Mouse (Mus musculus): ENCODE data around the gene Wipf1.

The Wipf1 gene

DNA sequence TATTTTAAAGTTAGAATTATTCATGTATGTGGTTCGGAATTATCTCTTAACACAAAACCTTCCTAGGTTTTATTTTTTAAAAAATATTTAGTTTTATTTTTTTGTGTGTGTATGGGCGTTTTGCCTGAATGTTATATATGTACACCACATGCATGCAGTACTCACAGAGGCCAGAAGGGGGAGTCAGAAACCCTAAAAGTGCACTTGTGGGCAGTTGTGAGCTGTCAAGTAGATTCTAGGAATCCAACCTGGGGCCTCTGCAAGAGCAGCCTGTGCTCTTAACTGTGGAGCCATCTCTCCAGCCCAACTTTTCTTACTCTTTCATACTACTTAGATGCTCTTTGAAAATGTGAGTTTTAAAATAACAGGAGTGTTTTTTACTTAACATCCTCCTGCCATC is 57.4 kb downstream of the Wipf1 start:
- CTCF ChIA-PET, result interaction anchor here (0.8 to 0.9 kb wide), 2 partner anchors 13 to 423 kb away, joined by 4 to 5 read pairs; no protein-coding TSS in a partner anchor

DNA sequence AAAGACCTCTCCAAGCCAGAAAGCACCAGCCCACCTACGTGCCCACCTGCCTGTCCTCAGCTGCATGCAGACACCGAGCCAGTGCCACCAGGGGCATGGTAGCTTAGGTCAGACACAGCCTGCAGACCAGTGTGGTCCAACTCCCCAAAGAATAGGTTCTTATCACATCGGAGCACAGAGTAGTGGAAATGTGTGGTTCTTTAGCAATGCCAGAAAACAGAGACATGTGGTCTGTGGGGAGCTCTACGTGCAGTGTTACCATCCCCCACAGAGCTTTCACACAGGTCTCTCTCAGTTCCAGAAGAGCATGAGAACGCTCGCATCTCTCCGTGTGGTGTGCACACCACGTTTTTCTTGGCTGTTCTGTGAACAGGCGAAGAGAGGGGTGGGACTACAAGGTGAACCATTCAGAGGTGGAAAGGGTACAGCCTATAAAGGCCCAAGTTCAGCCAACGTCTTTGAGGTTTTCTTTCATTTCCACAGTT is 59.3 kb downstream of the Wipf1 start:
- CTCF ChIA-PET, result interaction anchor here (1.0 kb wide), 1 partner anchor 9 kb away, joined by 3 read pairs; no protein-coding TSS in a partner anchor

DNA sequence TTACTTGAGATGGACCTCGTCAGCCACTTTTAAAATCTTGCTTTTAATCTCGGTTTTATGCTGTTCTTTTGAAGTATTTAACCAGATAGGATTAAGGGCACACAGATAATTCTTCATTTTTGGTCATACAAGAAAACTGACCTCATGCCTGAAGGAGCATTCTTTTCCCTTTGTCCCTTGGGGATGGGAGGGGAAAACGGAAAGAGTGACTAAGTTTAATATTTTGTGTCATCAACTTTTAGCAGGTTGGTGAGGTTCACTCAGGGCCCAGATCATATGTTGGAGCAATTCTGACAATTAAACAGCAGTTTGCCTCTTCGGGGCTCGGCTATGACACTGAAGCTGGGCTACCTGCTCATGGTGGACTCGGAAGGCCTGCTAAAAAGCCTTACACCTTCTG is 60.0 kb downstream of the Wipf1 start:
- CTCF ChIA-PET, result interaction anchor here (1.0 kb wide), 1 partner anchor 10 kb away, joined by 3 read pairs; no protein-coding TSS in a partner anchor

DNA sequence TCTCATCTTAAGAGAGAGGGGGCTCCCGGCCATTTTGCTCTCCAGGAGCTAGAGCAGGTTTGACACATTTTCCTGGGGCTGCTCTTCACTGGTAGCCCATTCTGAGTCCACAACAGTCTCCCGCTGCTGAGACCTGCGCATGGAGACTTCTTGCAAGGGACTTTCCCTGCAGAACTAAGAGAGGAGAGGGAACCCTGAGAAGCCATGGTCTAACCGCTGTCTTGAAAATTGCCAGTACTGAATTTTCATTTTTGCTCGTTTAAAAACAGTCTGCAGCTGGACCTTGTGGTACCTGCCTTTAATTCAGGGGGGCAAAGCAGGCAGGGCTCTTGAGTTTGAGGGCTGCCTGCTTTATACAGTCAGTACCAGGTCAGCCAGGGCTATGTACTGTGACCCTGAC is 60.5 kb downstream of the Wipf1 start:
- CTCF ChIA-PET, result interaction anchor here (0.7 kb wide), 1 partner anchor 1928 kb away, joined by 3 read pairs; no protein-coding TSS in a partner anchor

DNA sequence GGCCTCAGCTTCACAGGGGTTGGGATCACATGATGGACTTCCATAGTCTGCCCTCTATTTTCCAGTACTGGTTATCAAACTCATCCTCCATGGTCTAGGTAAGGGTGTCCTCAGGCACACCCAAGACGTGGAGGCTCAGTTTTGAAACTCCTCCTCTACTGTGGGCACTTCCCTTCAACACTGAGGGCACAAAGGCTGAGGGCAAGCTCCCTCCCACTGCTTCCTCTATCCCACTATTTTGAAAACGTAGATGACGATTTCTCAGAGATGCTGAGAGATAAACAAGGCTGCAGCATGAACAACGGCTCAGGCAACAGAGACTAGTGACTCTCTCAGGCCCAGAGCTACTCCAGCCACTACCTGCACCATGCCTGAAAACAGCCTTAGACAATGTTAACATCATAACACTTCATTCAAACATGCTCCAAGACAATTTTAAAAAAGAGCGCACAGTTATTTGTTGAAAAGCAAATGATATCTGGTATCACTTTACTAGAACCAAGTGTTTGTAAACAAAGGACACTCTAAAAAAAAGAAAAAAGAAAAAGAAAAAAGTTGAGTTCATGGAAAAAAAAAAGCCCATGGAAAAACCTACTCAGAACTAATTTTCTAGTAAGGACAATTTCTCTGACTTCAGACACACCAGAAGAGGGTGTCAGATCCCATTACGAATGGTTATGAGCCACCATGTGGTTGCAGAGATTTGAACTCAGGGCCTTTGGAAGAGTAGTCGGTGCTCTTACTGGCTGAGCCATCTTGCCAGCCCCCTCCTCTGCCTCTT is 62.3 kb downstream of the Wipf1 start:
- CTCF ChIA-PET, result no interaction called here

DNA sequence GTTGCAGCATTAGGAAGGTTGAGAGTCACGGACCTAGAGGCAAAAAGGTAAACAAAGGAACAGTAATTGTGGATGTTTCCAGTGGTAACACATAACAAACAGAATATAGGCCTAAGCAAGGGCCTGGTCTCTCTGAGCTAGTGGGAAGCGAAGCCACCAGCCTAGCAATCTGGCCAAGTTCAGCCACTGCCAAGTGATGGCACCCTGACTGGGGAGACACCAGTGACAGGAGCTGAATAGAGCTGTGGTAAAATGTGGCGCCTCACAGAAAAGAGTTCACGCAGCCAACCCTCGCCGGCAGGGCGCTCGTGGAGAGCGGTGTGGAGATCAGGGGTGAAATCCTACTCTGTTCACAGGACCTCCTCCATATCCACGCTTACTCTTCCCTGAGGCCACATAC is 63.1 kb downstream of the Wipf1 start:
- CTCF ChIA-PET, result no interaction called here

DNA sequence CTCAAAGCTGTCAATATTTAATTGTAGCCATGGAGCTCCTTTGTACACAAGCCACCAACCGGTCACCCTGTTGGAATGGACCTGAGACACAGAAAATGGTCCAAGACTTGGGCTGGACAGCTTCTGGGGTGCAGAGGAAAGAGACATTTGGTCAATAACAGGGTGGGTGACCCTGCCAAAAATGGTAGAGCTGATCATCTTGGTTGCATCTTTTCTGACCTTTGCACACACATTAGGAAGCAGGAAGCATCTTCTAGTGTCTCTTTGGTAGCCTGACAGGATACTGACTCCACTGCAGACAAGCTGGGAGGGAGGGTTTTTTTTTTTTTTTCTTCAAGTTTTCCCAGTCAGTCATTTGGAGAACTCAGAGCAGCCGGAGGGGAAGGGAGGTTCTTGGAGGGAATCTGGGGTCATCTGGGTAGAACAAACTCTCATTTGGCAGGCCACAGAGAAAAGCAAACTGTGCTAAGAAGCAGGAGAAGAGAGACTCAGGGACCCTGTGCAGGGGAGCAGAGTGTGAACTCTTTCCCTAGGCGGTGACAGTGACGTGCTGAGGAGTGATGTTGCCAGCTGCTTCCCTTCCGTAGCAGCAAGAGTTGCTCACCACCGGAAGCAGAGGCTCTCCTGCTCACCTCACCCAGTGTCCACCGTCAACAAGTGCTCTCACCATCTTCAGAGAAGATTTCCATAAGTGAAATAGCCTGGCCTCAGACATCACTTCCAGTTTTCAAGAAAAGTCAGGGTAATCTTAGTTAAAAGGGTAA is 65.9 kb downstream of the Wipf1 start:
- CTCF ChIA-PET, result interaction anchor here (0.6 to 0.7 kb wide), 3 partner anchors 22 to 410 kb away, joined by 3 to 10 read pairs (median 3); no protein-coding TSS in a partner anchor

DNA sequence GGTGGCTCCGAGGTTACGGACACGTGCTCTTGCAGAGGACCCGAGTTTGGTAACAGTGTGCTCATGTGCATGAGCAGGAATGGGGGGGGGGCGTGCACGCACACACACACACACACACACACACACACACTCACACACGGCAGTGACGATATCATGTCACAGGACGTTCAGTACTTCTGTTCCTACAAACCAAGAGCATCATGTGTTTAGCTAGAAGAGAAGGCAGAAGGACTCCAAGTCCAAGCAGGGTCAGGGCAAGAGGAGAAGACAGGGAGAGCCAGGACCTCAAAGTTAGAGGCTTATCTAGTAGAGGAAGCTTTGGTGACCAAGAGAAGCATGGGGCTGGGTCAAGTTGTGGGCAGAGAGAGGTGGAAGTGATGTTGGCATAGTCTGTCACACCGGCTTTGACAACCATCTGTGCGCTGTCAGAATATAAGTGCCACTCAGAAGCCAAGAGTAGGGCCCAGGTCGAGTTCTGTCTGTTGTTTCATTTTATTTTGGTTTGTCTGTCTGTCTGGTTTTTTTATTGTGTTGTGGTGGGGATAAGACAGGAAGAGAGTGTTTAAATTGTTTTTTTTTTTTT is 66.7 kb downstream of the Wipf1 start:
- CTCF ChIA-PET, result interaction anchor here (0.6 to 0.7 kb wide), 2 partner anchors 23 to 30 kb away, joined by 3 to 10 read pairs; no protein-coding TSS in a partner anchor

DNA sequence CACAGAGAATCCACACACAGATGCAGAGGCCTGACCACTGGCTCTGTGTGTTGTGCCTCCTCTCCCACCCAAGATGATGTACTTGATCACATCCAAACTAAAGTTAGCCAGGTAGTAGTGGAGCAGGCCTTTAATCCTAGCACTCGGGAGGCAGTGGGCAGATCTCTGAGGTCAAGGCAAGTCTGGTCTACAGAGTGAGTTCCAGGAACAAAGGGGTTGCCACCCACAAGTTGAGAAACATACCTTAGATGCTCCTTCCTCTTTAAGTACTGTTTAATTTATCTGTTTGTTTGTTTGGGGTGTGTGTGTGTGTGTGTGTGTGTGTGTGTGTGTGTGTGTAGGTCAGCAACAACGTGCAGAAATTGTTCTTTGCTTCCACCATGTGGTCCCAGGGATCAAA is 67.3 kb downstream of the Wipf1 start:
- CTCF ChIA-PET, result no interaction called here

DNA sequence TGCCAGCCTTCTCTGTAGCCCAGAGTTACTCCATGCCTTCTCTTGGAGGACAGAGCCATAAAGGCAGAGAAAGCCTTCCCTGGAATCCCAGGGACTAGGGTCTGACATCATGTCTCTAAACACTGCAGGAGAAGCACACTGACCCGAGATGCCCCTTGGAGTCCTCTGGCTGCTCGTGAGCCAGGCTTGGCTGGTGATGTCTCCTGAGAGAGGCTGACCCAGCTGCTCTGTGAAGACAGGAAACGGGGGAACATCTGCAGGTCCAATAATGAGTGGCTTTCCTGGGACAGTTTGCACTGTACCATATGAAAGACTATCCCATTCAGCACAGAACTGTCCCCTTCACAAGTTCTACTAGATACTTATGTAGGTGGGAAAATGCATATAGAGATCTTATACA is 69.4 kb downstream of the Wipf1 start:
- CTCF ChIA-PET, result no interaction called here

DNA sequence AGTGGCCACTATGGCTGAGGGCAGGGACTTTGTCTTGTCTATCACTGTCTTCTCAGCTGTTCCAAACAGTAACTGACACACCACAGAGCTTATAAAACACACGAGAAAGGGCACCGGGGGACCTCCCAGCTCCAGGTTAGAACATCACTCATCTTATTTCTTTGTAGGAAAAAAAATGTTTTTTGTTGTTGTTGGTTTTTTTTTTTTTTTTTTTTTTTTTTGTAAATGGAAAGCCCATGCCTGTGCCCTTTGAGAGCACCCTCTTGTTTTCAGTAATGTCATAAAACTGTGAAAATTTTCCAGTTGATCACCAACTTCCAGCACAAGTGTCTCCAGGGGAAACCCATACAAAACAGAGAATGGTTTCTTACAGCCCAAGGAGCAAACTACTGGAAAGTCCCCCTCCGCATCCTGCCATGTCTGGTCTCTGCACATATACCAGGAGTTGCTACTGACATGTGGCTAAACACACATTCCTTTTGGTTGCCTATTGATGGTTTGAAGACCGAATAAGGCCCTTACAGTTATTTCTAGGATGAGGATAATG is 69.9 kb downstream of the Wipf1 start:
- CTCF ChIA-PET, result interaction anchor here (0.6 kb wide), 2 partner anchors 72 to 333 kb away, joined by 4 to 5 read pairs; no protein-coding TSS in a partner anchor

DNA sequence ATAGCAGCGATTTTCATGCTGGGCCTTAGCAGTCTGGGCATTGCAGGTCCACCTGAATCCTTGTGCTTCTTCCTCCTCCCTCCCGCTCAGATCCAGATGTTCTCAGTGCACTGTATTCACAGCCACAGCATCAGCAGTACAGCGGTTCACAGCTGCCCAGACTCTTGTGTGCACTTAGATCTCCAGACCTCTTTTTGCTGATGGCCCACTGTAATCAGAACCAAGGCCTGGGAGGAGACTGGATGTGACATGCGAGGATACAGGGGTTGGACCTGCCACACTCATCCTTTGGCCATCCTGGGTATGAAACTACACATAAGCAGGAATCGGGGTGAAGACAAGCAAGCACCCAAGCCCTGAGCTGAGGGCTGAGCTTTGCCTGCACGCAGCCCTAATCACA is 72.6 kb downstream of the Wipf1 start:
- CTCF ChIA-PET, result no interaction called here

DNA sequence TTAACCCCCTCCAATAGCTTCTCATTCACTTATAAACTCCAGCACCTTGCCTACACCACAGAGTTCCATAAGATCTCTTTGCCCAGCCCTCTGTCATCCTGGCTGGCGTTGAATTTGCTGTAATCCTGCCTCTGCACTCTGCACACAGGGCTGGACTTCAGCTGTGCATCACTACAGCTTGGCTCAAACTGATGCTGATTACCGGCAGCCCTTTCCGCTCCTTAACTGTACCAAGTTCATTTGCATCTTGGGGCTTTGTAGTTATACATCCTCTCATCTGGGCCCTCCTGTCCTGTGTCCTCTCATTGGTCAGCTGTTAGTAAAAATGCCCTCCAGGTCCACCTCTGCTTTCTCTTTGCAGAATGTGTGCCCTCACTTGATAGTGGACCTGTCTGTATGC is 73.4 kb downstream of the Wipf1 start:
- CTCF ChIA-PET, result interaction anchor here (0.5 to 0.6 kb wide), 2 partner anchors 181 to 1708 kb away, joined by 3 to 6 read pairs; no protein-coding TSS in a partner anchor

DNA sequence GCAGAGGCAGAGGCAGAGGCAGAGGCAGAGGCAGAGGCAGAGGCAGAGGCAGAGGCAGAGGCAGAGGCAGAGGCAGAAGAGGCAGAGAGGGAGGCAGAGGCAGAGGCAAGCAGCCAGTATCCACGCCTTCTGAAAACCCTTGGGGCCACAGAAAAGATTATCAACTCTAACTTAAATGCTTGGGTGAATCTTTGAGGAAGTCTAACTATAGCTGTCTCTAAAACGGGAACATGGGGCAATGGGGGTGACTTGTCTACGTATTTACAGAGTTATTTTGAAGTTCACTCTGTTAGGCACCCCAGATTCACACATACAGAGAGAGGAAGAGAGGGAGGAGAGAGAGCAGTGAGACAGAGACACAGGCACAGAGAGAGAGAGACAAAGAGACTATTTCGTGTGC is 74.0 kb downstream of the Wipf1 start:
- CTCF ChIA-PET, result no interaction called here

DNA sequence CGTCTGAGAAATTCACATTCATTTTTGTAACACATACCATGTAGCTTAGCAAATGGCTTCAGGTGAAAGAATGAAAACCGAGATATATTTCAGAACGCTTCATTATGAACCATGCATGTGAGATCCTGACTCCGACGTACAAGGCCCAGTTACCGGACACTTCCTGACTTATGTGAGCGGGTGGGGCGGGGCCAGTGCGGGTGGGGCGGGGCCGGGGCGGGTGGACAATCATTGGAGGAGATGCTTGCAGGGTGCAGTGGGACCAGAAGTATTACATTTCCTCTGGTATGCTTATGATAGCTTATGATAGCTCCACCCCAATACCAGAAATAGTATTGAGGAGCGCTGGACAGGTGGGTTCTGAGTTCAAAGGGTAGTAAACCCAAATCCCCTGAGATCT is 74.9 kb downstream of the Wipf1 start:
- CTCF ChIA-PET, result no interaction called here

DNA sequence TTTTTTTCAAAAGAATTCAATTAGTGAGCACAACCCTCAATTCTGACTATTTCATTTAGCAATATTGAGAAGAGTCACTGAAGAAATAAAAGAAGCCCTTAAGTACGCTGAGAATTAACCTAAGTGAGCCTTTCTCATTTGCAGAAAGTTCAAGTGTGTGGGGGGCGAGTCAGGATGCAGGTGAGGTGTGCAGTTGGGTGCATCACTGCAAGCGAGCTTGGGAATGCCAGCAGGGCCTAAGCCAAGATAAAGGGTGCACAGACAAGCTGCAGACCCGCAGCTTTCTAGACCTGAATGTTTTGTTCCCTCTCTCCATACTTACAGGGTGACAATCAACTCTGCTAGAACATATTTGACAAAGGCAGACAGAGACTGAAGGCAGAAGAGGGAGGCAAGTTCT is 75.3 kb downstream of the Wipf1 start:
- CTCF ChIA-PET, result interaction anchor here (0.8 kb wide), 1 partner anchor 30 kb away, joined by 3 read pairs; no protein-coding TSS in a partner anchor

DNA sequence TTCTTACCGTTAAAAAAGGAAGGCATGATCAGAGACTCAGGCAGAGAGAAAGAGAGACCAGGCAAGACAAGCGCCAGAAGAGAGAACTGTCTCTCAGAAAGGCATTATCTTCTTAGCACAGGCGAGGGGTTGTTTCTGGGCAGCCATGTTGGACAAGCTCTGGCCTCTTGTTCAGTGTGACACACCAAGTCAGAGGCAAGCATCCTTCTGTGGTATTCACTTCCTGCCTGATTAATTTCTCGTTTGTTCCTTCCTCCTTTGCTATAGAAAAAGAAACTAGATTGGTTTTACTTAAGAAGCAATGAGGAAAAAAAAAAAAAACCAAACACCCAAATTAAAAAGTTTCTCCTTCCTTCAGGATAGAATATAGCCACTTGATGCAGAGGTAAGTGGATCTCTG is 75.8 kb downstream of the Wipf1 start:
- CTCF ChIA-PET, result interaction anchor here (0.8 kb wide), 1 partner anchor 30 kb away, joined by 3 read pairs; no protein-coding TSS in a partner anchor

DNA sequence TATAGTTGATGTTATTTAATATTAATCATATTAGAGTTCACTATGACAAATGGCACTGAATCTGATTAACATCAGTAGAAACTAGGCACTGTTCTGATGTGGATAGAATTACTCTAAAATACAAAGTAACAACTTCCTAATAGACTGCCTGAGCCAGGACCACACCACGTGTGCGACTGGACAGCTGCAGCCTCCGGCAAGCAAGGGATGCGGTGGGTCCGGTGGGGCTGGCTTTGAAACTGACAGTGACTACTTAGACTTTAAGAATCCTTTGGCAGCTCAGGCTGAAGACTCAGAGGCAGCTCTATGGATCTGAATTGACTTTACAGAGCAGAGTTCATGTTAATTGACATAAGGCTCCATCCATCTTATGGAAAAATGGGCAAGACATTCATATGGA is 76.4 kb downstream of the Wipf1 start:
- CTCF ChIA-PET, result no interaction called here

DNA sequence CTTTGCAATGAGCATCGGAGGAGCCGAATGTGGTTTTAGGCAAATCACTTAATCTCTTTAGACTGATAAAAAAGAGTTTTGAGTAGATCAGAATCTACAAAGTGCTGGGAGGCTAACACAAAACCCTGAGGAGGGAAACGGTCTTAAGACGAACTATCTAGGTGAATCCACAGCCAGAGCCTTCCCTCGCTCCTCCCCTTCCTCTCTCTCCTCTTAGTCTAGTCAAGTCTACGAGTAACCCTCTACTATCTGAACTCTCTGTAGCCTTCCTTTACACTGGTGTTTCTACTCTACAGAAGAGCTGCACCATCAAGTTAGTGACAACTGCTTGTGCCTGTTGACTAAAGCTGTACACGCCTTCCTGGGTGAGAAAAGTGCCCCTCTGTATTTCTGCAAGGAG is 77.0 kb downstream of the Wipf1 start:
- CTCF ChIA-PET, result interaction anchor here (0.7 kb wide), 1 partner anchor 48 kb away, joined by 3 read pairs; no protein-coding TSS in a partner anchor

DNA sequence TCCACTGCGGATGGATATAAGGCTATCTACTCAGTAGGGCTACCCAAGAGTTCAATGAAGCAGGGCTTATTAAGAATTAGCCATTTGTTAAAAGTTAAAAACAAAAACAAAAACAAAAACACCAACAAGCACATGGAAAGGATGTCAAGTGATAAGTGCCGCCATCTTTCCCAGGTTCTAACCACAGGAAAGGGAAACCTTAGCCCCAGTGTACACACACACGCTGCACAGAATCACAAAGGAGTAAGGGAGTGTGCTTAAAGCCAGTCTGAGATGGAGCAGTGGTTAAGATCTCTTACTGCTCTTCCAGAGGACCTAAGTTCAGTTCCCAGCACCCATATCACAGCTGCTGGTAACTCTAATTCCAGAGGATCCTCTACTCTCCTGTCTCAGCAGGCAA is 78.0 kb downstream of the Wipf1 start:
- CTCF ChIA-PET, result interaction anchor here (0.7 kb wide), 1 partner anchor 88 kb away, joined by 14 read pairs; no protein-coding TSS in a partner anchor

DNA sequence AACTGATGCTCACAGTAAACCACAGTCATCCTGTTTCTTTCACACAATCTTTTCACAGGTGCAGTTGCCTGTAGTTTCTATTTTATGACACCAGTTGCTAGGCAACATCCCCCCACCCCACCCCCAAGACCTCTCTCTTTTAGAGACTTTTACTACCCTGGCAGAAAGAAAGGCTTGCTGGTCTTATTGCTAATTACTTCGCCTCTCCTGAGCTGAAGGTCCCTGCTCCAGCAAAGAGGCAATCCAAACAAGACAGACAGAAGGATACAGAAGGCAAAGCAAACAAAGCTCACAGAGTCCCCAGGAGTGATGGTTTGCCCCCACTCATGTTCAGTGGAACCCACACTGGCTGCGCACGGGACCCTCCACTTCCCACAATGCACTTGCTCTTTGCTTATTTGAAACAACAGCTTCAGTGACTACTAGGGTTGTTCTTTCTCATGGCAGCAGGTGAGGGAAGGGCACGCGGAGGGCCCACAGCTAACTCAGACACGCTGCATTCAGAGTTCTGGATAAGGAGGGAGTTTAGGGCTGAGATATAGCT is 79.3 kb downstream of the Wipf1 start:
- CTCF ChIA-PET, result interaction anchor here (0.6 to 1.1 kb wide), 4 partner anchors 9 to 100 kb away, joined by 4 to 16 read pairs (median 6); no protein-coding TSS in a partner anchor
